Mouse (Mus musculus) embryonic facial prominence, embryonic 10.5 days (tissue): Measurements from ENCODE around the gene Eif4e3. TPM values are rescaled to one million over a fixed set of nuclear protein-coding genes. Genes with fewer than 3 reads are reported as not detected.

Experiments
- DNase-seq: peaks from one replicate; pipeline ENCODE4 v3.0.0-alpha.2; 2017; ENCODE audit warnings: low spot score
- H3K27ac ChIP-seq: fragments of 300-500 bp; sonication (generic); replicated peaks from 2 replicates; pipeline ENCODE4 v1.5.1; 2016; ENCODE audit warnings: mild to moderate bottlenecking
- H3K27me3 ChIP-seq: fragments of 300-500 bp; sonication (generic); replicated peaks from 2 replicates; pipeline ENCODE4 v1.6.1; 2016; ENCODE audit warnings: low read depth, mild to moderate bottlenecking; ENCODE audit not compliant: poor library complexity, severe bottlenecking
- H3K36me3 ChIP-seq: fragments of 300-500 bp; sonication (generic); replicated peaks from 2 replicates; pipeline ENCODE4 v1.6.1; 2016; ENCODE audit warnings: mild to moderate bottlenecking, moderate library complexity
- H3K4me1 ChIP-seq: fragments of 300-500 bp; sonication (generic); 2 replicates; pipeline ENCODE4 v1.6.1; 2016
- H3K4me3 ChIP-seq: fragments of 300-500 bp; sonication (generic); 2 replicates; pipeline ENCODE4 v1.5.1; 2016; ENCODE audit warnings: mild to moderate bottlenecking, moderate library complexity
- H3K9me3 ChIP-seq: fragments of 300-500 bp; sonication (generic); 2 replicates; pipeline ENCODE4 v1.6.1; 2016; ENCODE audit warnings: mild to moderate bottlenecking
- WGBS: fragments of 180-500 bp; shearing (Covaris S2); methylation state at CpG from one replicate; pipeline ENCODE4 v1.1.7; 2016; 5-methylcytosine and 5-hydroxymethylcytosine counted together
- polyA plus RNA-seq: library from polyadenylated mRNA; unstranded; fragments of >200 nt; fragmentation: Nextera tagmentation; extraction: Ambion mirVana; gene quantifications from 2 replicates; pipeline ENCODE4 v1.2.1, GENCODE M21; 2016

The Eif4e3 gene
- polyA plus RNA-seq, 1 experiment from 2014 or later: 16.5 TPM

- H3K4me3 ChIP-seq: no peak overlapping the region
These were observed 10.5 kb downstream of the Eif4e3 start for GRCm38 (mm10) chr6:99656088-99656487.

GRCm38 (mm10) chr6:99655488-99655887, 11.1 kb downstream of the Eif4e3 start:
- H3K36me3 ChIP-seq: no peaks in the 10 kb centered on the region
- no peak overlapping the region for H3K4me3 ChIP-seq
- no peak for DNase-seq
- no peaks in the 10 kb centered on the region for H3K9me3 ChIP-seq
- H3K4me1 ChIP-seq: peaks cover 25% of the 10 kb centered on the region
- 50% methylated on average over 7 of the region's 7 CpGs for WGBS
- no peaks in the 10 kb centered on the region for H3K27me3 ChIP-seq
- H3K27ac ChIP-seq: no peak overlapping the region

More at GRCm38 (mm10) chr6:99656088-99656487, 10.5 kb downstream of the Eif4e3 start:
- Histone ChIP-seq H3K27me3 (no peaks in the 10 kb centered on the region), H3K9me3 (no peaks in the 10 kb centered on the region), H3K27ac (no peak overlapping the region), H3K36me3 (no peaks in the 10 kb centered on the region), H3K4me1 (peaks cover 31% of the 10 kb centered on the region)
- no peak for DNase-seq
- WGBS: 87% methylated on average over 2 of the region's 2 CpGs

GRCm38 (mm10) chr6:99654343-99654742, 12.2 kb downstream of the Eif4e3 start:
- 49% methylated on average over 5 of the region's 5 CpGs for WGBS
- Histone ChIP-seq H3K4me3 (no peak overlapping the region), H3K4me1 (peaks cover 22% of the 10 kb centered on the region; the same call in 1 of the 2 replicates), H3K9me3 (no peaks in the 10 kb centered on the region), H3K36me3 (no peaks in the 10 kb centered on the region), H3K27ac (no peak overlapping the region), H3K27me3 (no peaks in the 10 kb centered on the region)
- no peak for DNase-seq

- H3K27me3 ChIP-seq: no peaks in the 10 kb centered on the region
- H3K27ac ChIP-seq: no peak overlapping the region
- no peaks in the 10 kb centered on the region for H3K9me3 ChIP-seq
- no peak for DNase-seq
- WGBS: 89% methylated on average over 2 of the region's 2 CpGs
- H3K4me3 ChIP-seq: no peak overlapping the region
- H3K36me3 ChIP-seq: peaks cover 3% of the 10 kb centered on the region; the same call in 1 of the 2 replicates
- peaks cover 22% of the 10 kb centered on the region; the same call in 1 of the 2 replicates for H3K4me1 ChIP-seq
These were observed 14.2 kb downstream of the Eif4e3 start for GRCm38 (mm10) chr6:99652341-99652740.

- Histone ChIP-seq H3K27ac (no peak overlapping the region), H3K36me3 (peaks cover 12% of the 10 kb centered on the region), H3K4me1 (peaks cover 16% of the 10 kb centered on the region), H3K9me3 (0 out of 2 replicates have a peak, but pooled peaks cover 4% of the 10 kb centered on the region), H3K4me3 (no peak overlapping the region), H3K27me3 (no peaks in the 10 kb centered on the region)
- WGBS: 56% methylated on average over 2 of the region's 2 CpGs
- DNase-seq: no peak
These were observed 17.3 kb downstream of the Eif4e3 start for GRCm38 (mm10) chr6:99649307-99649706.

- Histone ChIP-seq H3K27me3 (no peaks in the 10 kb centered on the region), H3K4me1 (peaks cover 7% of the 10 kb centered on the region), H3K27ac (no peak overlapping the region; the same call in 1 of the 2 replicates), H3K36me3 (peaks cover 12% of the 10 kb centered on the region), H3K4me3 (no peak overlapping the region), H3K9me3 (0 out of 2 replicates have a peak, but pooled peaks cover 4% of the 10 kb centered on the region)
- no peak for DNase-seq
- 59% methylated on average over 10 of the region's 10 CpGs for WGBS
These were observed 20.2 kb downstream of the Eif4e3 start for GRCm38 (mm10) chr6:99646344-99646743.

GRCm38 (mm10) chr6:99644876-99645275, 21.7 kb downstream of the Eif4e3 start:
- H3K27ac ChIP-seq: no peak overlapping the region
- no peak for DNase-seq
- peaks cover 17% of the 10 kb centered on the region for H3K36me3 ChIP-seq
- H3K9me3 ChIP-seq: 0 out of 2 replicates have a peak, but pooled peaks cover 4% of the 10 kb centered on the region
- H3K4me3 ChIP-seq: no peak overlapping the region
- H3K27me3 ChIP-seq: no peaks in the 10 kb centered on the region
- WGBS: 83% methylated on average over 5 of the region's 5 CpGs
- H3K4me1 ChIP-seq: peaks cover 7% of the 10 kb centered on the region

GRCm38 (mm10) chr6:99644386-99644785, 22.2 kb downstream of the Eif4e3 start:
- Histone ChIP-seq H3K4me1 (peaks cover 7% of the 10 kb centered on the region), H3K27me3 (no peaks in the 10 kb centered on the region), H3K4me3 (no peak overlapping the region), H3K36me3 (peaks cover 22% of the 10 kb centered on the region), H3K9me3 (0 out of 2 replicates have a peak, but pooled peaks cover 4% of the 10 kb centered on the region), H3K27ac (no peak overlapping the region)
- no peak for DNase-seq
- WGBS: 85% methylated on average over 5 of the region's 5 CpGs

- Histone ChIP-seq H3K4me3 (no peak overlapping the region), H3K9me3 (0 out of 2 replicates have a peak, but pooled peaks cover 4% of the 10 kb centered on the region), H3K27me3 (no peaks in the 10 kb centered on the region), H3K36me3 (peaks cover 25% of the 10 kb centered on the region), H3K27ac (no peak overlapping the region), H3K4me1 (peaks cover 7% of the 10 kb centered on the region)
- DNase-seq: no peak
- WGBS: 76% methylated on average over 10 of the region's 10 CpGs
These were observed 23.0 kb downstream of the Eif4e3 start for GRCm38 (mm10) chr6:99643439-99644199.

GRCm38 (mm10) chr6:99637456-99637855, 29.1 kb downstream of the Eif4e3 start:
- 77% methylated on average over 4 of the region's 4 CpGs for WGBS
- Histone ChIP-seq H3K9me3 (no peaks in the 10 kb centered on the region), H3K4me1 (0 out of 2 replicates have a peak, but pooled peaks cover 5% of the 10 kb centered on the region), H3K27me3 (no peaks in the 10 kb centered on the region), H3K4me3 (no peak overlapping the region), H3K36me3 (peaks cover 21% of the 10 kb centered on the region; the same call in 1 of the 2 replicates), H3K27ac (no peak overlapping the region)
- no peak for DNase-seq

- no peak for DNase-seq
- 81% methylated on average over 8 of the region's 8 CpGs for WGBS
- Histone ChIP-seq H3K27me3 (no peaks in the 10 kb centered on the region), H3K9me3 (no peaks in the 10 kb centered on the region), H3K4me1 (0 out of 2 replicates have a peak, but pooled peaks cover 5% of the 10 kb centered on the region), H3K27ac (no peak overlapping the region), H3K4me3 (no peak overlapping the region), H3K36me3 (peaks cover 27% of the 10 kb centered on the region; the same call in 1 of the 2 replicates)
These were observed 29.8 kb downstream of the Eif4e3 start for GRCm38 (mm10) chr6:99636801-99637200.

- no peaks in the 10 kb centered on the region for H3K27me3 ChIP-seq
- no peaks in the 10 kb centered on the region for H3K9me3 ChIP-seq
- peaks cover 32% of the 10 kb centered on the region; the same call in 1 of the 2 replicates for H3K36me3 ChIP-seq
- H3K4me3 ChIP-seq: no peak overlapping the region
- DNase-seq: no peak
- WGBS: 80% methylated on average over 9 of the region's 9 CpGs
- H3K27ac ChIP-seq: no peak overlapping the region
- H3K4me1 ChIP-seq: 0 out of 2 replicates have a peak, but pooled peaks cover 5% of the 10 kb centered on the region
These were observed 30.4 kb downstream of the Eif4e3 start for GRCm38 (mm10) chr6:99636121-99636520.
